Mouse (Mus musculus) adrenal gland, adult 8-10 months (tissue): ENCODE measurements at regions not wholly inside any gene's neighbourhood (a gene's known extent, or its start where the extent isn't known, plus 50 kb on each side); places are given as distances from the start of the nearest gene placed in this dataset.

Experiments
- DNase-seq: peaks from one replicate; pipeline ENCODE4 v3.0.0; 2022

DNA sequence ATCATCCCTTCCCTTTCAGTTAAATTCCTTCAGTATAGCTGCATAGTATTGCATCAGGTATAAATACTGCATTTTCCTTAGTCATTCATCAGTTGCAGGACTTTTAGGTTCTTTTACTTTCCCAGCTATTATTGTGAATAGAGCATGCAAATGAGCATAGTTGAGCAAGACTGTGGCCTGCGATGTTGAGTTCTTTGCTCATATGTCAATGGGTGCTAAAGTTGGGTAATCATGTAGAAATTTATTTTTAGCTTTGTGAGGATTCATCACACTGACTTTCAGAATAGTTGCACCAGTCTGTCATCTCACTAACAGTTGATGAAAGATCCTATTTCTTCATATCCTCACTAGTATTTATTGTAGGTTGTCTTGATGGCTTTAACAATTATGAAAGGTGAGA, 380.3 kb upstream of the Arrdc3 start:
- DNase-seq: no peak

DNA sequence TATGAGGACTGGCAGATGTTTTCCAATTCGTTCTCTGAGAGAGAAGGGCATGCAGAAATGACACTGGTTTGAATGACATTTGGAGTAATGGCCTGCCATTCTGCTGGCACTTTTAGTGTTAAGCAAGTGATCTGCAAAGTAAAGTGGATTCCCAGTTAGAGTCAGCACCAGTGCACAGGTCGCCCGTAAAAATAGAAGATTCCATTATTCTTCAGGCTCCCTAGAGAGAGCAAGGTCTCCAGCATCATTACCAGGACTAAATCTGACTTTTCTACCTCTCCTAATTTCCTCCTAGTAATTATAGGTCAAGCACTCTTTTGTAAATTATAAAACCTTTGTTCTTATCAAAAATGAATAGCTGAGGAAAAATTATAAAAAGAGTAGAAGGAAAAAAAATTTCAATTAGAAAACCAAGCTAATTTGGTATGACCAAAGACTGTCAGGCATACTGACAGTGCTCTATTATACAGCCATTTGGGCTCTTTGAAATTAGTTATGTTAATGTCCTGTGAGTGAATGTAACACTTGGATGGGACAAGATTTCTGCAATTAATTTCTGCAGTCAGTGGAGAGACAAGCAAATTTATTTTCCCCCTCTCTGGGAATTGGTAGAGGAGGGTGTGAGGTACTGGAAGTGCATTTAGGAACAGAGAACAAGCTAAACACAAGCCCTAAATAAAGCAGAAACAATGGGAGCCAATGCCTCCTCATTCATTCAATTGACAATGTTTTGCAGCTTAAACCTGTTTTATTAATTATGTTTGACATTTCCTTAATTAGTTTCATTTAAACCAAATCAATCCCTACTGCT, 368.8 kb upstream of the Arrdc3 start:
- DNase-seq: no peak

DNA sequence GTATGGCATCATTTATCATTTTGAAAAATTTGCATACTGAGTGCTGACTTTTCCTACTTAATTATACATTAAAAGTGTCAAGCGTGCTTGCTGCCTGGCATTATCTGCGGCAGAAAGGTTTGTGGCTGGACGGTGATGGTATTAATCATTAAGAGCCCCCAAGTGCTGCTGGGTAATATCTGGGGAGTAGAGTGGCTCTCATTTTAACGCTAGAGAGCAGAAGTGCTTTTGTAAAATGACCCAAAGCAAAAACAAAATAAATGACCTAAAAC, 368.3 kb upstream of the Arrdc3 start:
- no peak for DNase-seq

DNA sequence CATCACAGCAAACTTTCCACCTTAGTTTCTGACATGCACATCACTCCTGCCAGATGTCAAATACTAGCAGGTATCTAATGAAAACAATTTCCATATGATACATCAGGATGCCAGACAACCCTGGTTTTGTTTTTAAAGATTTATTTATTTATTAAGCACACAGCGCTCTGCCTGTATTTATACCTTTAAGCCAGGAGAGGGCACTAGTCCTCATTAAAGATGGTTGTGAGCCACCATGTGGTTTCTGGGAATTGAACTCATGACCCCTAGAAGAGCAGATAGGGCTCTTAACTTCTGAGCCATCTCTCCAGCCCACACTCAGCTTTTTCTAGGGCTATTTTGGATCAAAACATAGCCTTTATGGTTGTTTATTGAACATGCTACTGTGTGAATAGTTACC, 364.3 kb upstream of the Arrdc3 start:
- DNase-seq: no peak

DNA sequence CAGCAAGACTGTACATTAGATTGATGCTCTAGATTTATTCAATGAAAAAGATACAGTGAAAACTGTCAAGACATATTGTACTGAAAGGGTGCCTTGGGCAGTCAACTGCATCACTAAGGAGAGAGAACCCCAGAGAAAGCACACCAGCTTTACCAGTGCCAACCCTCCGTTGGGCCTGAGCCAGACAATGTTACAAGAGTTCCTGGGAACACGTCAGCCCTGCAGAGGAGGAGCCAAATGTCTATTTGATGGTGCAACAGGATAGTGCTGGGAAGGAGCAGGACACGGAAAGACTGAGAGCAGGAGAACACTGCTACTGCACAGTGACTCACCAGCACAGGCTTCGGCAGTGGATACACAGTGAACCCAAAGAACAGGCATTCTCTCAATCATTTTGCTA, 363.4 kb upstream of the Arrdc3 start:
- peak; percentile 22 for DNase-seq

DNA sequence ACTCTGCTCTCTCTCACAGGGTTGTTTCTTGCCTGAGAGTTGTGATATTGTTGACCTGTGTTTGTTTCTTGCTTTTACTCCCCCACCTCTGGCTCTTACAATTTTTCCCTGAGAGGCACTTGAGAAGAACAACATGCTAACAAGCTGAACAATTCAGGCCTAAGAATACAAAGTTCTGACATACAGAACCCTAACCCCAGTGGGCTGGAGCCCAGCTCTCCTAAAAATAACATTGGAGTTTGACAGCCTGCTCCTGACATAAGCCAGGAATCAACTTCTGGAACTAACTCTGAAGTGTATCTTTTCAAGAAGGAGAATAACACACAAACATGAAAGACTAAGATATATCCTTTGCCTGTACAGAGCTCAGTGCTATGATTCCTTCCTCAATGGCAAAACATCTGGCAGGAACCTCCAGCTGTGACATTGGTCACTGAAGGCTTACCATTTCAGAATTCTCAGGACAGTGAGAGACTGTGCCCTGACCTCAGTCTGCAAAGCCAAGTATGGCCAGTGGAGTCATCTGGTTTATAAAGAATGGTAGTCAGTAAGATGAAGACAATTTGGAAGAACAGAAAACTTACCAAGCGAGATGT, 347.3 kb upstream of the Arrdc3 start:
- no peak for DNase-seq

DNA sequence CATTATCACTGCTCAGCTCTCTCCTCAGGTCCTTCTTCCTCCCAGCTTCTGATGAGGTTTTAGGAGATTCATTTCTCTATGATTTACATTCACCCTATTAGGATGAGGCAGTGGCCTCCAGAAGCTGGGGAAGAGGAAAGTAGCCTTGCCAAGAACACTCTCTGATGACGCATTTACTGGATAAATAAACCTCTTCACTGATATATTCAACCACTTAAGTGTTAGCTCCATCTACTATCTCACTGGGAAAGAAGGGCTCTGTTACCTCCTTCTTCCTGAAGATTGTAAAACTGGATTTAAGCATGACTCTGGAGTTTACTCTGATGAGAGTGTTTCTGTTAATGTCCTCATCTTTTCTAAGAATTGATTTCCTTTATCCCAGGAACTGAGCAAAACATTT, 338.2 kb upstream of the Arrdc3 start:
- DNase-seq: no peak

DNA sequence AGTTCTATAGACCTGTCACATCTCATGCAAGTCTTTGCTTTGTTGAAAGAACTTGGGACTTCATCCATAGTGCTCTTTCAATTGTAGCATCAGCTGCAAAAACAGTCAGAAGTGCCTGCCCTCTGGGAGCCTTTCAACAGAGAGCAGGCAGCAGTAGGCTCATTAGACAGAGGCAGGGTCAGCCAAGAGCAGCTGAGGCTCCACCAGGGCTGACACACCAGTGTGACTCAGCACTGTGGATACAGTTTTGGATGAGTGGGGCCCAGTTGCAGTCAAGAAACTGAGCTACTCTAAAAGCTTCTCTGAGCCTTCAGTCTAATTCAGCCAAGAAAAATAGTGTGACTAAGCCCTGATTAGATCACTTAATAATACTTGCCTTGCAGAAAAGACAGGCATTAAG, 326.0 kb upstream of the Arrdc3 start:
- DNase-seq: peak; percentile 55
